Mouse (Mus musculus) intestine, embryonic 16.5 days (tissue): Measurements from ENCODE around the gene Tenm3. TPM values are rescaled to one million over a fixed set of nuclear protein-coding genes. Genes with fewer than 3 reads are reported as not detected.

Source experiments
- ATAC-seq: fragments of 200-750 bp; cut with Nextera tagmentation; 2 replicates; pipeline ENCODE4 v1.8.0; 2017; ENCODE audit warnings: moderate TSS enrichment, moderate library complexity
- H3K27ac ChIP-seq: fragments of 300-500 bp; sonication (generic); 2 replicates; pipeline ENCODE4 v1.5.1; 2014; ENCODE audit warnings: mild to moderate bottlenecking, low read length
- H3K27me3 ChIP-seq: fragments of 300-500 bp; sonication (generic); replicated peaks from 2 replicates; pipeline ENCODE4 v1.6.1; 2014; ENCODE audit warnings: low read length, control low read depth, mixed read lengths; ENCODE audit not compliant: control insufficient read depth, insufficient read depth
- H3K36me3 ChIP-seq: fragments of 300-500 bp; sonication (generic); 2 replicates; pipeline ENCODE4 v1.6.1; 2014; ENCODE audit warnings: low read length, control low read depth; ENCODE audit not compliant: control insufficient read depth, insufficient read depth
- H3K4me1 ChIP-seq: fragments of 300-500 bp; sonication (generic); 2 replicates; pipeline ENCODE4 v1.6.1; 2014; ENCODE audit warnings: low read length, control low read depth, mixed read lengths; ENCODE audit not compliant: control insufficient read depth, insufficient read depth
- H3K4me2 ChIP-seq: fragments of 300-500 bp; sonication (generic); 2 replicates; pipeline ENCODE4 v1.6.1; 2014; ENCODE audit warnings: low read depth, low read length, control low read depth
- H3K4me3 ChIP-seq: fragments of 300-500 bp; sonication (generic); 2 replicates; pipeline ENCODE4 v1.5.1; 2014; ENCODE audit warnings: mild to moderate bottlenecking, low read length
- H3K9ac ChIP-seq: fragments of 300-500 bp; sonication (generic); 2 replicates; pipeline ENCODE4 v1.6.1; 2014; ENCODE audit warnings: low read depth, low read length
- H3K9me3 ChIP-seq: fragments of 300-500 bp; sonication (generic); 2 replicates; pipeline ENCODE4 v1.6.1; 2016; ENCODE audit warnings: low read length, control low read depth; ENCODE audit not compliant: control insufficient read depth
- WGBS: fragments of 180-500 bp; shearing (Covaris S2); extraction: QIAGEN DNeasy Blood & Tissue Kit; methylation state at CpG from one replicate; pipeline ENCODE4 v1.1.7; 2014; 5-methylcytosine and 5-hydroxymethylcytosine counted together
- polyA plus RNA-seq: library from polyadenylated mRNA; unstranded; fragments of >200 nt; fragmentation: Nextera tagmentation; extraction: Ambion mirVana; gene quantifications from 2 replicates; pipeline ENCODE4 v1.2.1, GENCODE M21; 2015

Gene Tenm3
- polyA plus RNA-seq, 1 experiment from 2014 or later, result 11.3 TPM

- Histone ChIP-seq H3K4me2 (no peak overlapping the region), H3K4me3 (no peak overlapping the region), H3K27me3 (no peaks in the 10 kb centered on the region), H3K4me1 (no peaks in the 10 kb centered on the region), H3K36me3 (no peaks in the 10 kb centered on the region), H3K9me3 (0 out of 2 replicates have a peak, but pooled peaks cover 2% of the 10 kb centered on the region), H3K9ac (no peak overlapping the region), H3K27ac (no peak overlapping the region)
- no peak for ATAC-seq
- WGBS, result 84% methylated on average over 11 of the region's 11 CpGs
Measured at GRCm38 (mm10) chr8:48425101-48425500, 418.6 kb downstream of the Tenm3 start.

- no peak for ATAC-seq
- Histone ChIP-seq H3K9me3 (0 out of 2 replicates have a peak, but pooled peaks cover 2% of the 10 kb centered on the region), H3K4me2 (no peak overlapping the region), H3K36me3 (no peaks in the 10 kb centered on the region), H3K4me1 (no peaks in the 10 kb centered on the region; the same call in 1 of the 2 replicates), H3K27me3 (no peaks in the 10 kb centered on the region), H3K4me3 (no peak overlapping the region), H3K9ac (no peak overlapping the region), H3K27ac (no peak overlapping the region)
- WGBS, result 65% methylated on average over 11 of the region's 11 CpGs
Measured at GRCm38 (mm10) chr8:48417714-48418113, 426.0 kb downstream of the Tenm3 start.

GRCm38 (mm10) chr8:48410916-48411315, 432.8 kb downstream of the Tenm3 start:
- H3K9me3 ChIP-seq, result no peaks in the 10 kb centered on the region
- WGBS, result 94% methylated on average over 8 of the region's 8 CpGs
- H3K4me1 ChIP-seq, result no peaks in the 10 kb centered on the region; the same call in 1 of the 2 replicates
- no peak overlapping the region for H3K4me3 ChIP-seq
- peaks cover 4% of the 10 kb centered on the region; the same call in 1 of the 2 replicates for H3K36me3 ChIP-seq
- no peaks in the 10 kb centered on the region for H3K27me3 ChIP-seq
- no peak overlapping the region for H3K9ac ChIP-seq
- ATAC-seq, result no peak
- no peak overlapping the region for H3K27ac ChIP-seq
- H3K4me2 ChIP-seq, result no peak overlapping the region

DNA sequence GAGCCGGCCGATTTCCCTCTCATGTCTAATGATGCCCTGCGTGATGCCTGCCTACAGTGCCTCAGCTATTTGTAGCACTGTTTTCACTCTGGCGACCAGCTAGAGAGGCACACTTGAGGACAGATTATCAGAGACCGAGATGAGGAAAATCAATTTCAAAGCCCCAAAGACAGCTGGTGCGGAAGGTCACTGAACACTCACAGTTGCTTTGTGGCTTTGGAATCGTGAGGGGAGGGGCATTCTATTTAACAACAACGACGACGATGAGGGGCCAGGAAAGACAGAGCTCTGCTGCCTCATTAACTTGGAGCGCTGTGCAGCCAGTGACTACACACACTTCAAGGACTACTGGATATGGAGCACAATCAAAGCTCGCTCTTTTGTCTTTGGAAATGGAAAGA, 443.2 kb downstream of the Tenm3 start:
- no peaks in the 10 kb centered on the region for H3K36me3 ChIP-seq
- H3K4me3 ChIP-seq, result no peak overlapping the region
- WGBS, result 68% methylated on average over 12 of the region's 12 CpGs
- H3K4me2 ChIP-seq, result no peak overlapping the region
- H3K27me3 ChIP-seq, result no peaks in the 10 kb centered on the region
- H3K27ac ChIP-seq, result no peak overlapping the region
- H3K9ac ChIP-seq, result no peak overlapping the region
- H3K9me3 ChIP-seq, result no peaks in the 10 kb centered on the region
- no peaks in the 10 kb centered on the region for H3K4me1 ChIP-seq
- ATAC-seq, result no peak

- Histone ChIP-seq H3K27ac (no peak overlapping the region), H3K4me3 (no peak overlapping the region), H3K9me3 (no peaks in the 10 kb centered on the region), H3K4me2 (no peak overlapping the region), H3K36me3 (no peaks in the 10 kb centered on the region), H3K27me3 (no peaks in the 10 kb centered on the region), H3K9ac (no peak overlapping the region), H3K4me1 (no peaks in the 10 kb centered on the region)
- WGBS, result 76% methylated on average over 10 of the region's 10 CpGs
- ATAC-seq, result no peak
Measured at GRCm38 (mm10) chr8:48385833-48386232, 457.9 kb downstream of the Tenm3 start.

DNA sequence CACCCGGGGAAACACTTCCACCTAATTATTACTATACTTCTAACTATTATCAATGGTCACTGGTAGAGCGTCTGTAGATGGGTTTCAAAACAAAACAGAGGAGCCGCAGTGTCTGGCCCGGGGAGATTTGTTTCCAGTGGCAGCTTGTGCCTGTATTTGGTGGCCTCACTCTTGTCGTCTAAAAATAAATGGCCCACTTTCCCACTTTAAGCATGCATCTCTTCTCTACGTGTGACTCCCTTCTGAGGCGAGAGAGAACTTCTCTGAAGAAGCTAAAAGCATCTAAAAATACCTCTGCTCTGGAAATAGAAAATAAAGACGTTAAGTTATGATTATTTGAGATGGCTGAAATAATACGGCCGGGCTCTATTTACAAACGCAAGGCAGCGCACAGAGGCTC, 463.7 kb downstream of the Tenm3 start:
- Histone ChIP-seq H3K27ac (no peak overlapping the region), H3K9ac (no peak overlapping the region), H3K4me1 (no peaks in the 10 kb centered on the region), H3K27me3 (no peaks in the 10 kb centered on the region), H3K36me3 (no peaks in the 10 kb centered on the region), H3K9me3 (no peaks in the 10 kb centered on the region), H3K4me2 (no peak overlapping the region), H3K4me3 (no peak overlapping the region)
- WGBS, result 78% methylated on average over 12 of the region's 12 CpGs
- ATAC-seq, result no peak

DNA sequence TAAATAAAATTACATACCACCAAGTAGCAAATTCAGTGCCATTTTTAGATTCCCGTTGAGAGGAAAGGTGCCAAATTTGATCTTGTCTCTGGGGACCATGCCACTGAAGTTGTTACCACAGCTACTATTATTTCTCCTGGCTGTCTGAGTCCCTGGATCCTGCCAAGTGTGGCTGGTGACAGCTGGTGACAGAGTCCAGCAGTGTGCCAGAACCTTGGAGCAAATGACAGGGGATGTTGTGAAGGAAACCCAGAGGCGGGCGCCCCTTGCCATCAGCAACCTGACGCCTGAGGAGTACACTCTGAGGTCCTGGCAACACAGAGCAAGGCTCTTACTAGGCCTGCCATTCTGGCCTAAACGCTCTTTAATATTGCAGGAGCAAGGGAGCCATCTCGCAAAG, 467.0 kb downstream of the Tenm3 start:
- H3K4me3 ChIP-seq, result no peak overlapping the region
- no peak overlapping the region for H3K9ac ChIP-seq
- H3K4me2 ChIP-seq, result no peak overlapping the region
- H3K4me1 ChIP-seq, result no peaks in the 10 kb centered on the region
- no peaks in the 10 kb centered on the region for H3K9me3 ChIP-seq
- no peaks in the 10 kb centered on the region for H3K27me3 ChIP-seq
- H3K36me3 ChIP-seq, result no peaks in the 10 kb centered on the region
- ATAC-seq, result no peak
- 77% methylated on average over 6 of the region's 6 CpGs for WGBS
- no peak overlapping the region for H3K27ac ChIP-seq

DNA sequence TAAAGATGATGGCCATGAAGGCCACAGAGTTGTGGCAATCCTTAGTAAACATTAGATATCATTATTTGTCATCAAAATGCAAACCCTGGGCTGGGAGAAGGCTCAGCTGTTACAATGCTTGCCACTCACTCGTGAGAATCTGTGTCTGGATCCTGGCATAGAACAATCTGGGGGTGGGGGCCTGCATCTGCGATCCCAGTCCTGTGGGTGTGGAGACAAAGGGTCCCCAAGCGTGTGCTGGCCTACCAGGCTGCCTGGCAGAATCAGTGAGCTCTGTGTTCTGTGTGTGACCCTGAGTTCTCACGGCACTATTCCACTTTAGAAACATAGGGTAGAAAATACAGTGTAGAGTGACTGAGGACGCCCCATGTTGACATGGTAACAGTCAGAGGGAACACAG, 468.6 kb downstream of the Tenm3 start:
- WGBS, result 72% methylated on average over 5 of the region's 5 CpGs
- Histone ChIP-seq H3K4me3 (no peak overlapping the region), H3K9ac (no peak overlapping the region), H3K4me2 (no peak overlapping the region), H3K27me3 (no peaks in the 10 kb centered on the region), H3K36me3 (no peaks in the 10 kb centered on the region), H3K4me1 (no peaks in the 10 kb centered on the region), H3K9me3 (no peaks in the 10 kb centered on the region), H3K27ac (no peak overlapping the region)
- peak; percentile 42; the same call in 1 of the 2 replicates for ATAC-seq

DNA sequence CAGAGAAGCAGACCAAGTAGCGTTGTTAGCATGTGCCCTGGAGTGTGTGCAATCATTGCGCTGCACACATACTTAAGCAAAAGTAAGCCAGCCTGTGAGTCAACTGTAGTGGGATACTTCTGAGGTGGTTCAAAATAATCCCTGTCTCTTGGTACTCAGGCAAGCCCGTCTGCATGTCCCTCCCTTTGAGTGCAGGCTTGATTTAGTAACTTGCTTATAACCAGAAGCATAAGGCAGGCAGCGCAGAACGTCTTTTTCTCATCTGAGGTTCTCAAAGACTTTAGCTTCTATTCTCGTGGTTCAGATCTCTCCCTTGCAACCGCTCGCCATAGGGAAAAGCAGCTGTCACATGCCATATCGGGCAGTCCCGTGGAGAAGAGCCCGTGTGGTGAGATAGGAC, 470.3 kb downstream of the Tenm3 start:
- no peaks in the 10 kb centered on the region for H3K4me1 ChIP-seq

GRCm38 (mm10) chr8:48367164-48367563, 476.6 kb downstream of the Tenm3 start:
- H3K4me1 ChIP-seq, result no peaks in the 10 kb centered on the region
- H3K9ac ChIP-seq, result no peak overlapping the region
- H3K27ac ChIP-seq, result no peak overlapping the region
- H3K36me3 ChIP-seq, result no peaks in the 10 kb centered on the region
- H3K4me2 ChIP-seq, result no peak overlapping the region
- 86% methylated on average over 10 of the region's 10 CpGs for WGBS
- no peak overlapping the region for H3K4me3 ChIP-seq
- ATAC-seq, result no peak
- no peaks in the 10 kb centered on the region for H3K9me3 ChIP-seq
- H3K27me3 ChIP-seq, result no peaks in the 10 kb centered on the region

More for the DNA sequence above, 470.3 kb downstream of the Tenm3 start:
- 87% methylated on average over 11 of the region's 11 CpGs for WGBS
- no peak overlapping the region for H3K4me2 ChIP-seq
- H3K9ac ChIP-seq, result no peak overlapping the region
- no peaks in the 10 kb centered on the region for H3K27me3 ChIP-seq
- no peaks in the 10 kb centered on the region for H3K9me3 ChIP-seq
- H3K27ac ChIP-seq, result no peak overlapping the region
- ATAC-seq, result no peak
- no peaks in the 10 kb centered on the region for H3K36me3 ChIP-seq
- no peak overlapping the region for H3K4me3 ChIP-seq
